Mouse (Mus musculus) common myeloid progenitor, adult 5-6 weeks (primary cell): ENCODE data around the gene Zfp687. TPM values are rescaled to one million over a fixed set of nuclear protein-coding genes. Genes with fewer than 3 reads are reported as not detected.
"Not testable (repeated sequence)": the region's sequence is repeated elsewhere in the genome, so short reads cannot be mapped to it uniquely, and the experiment has no call there.

Source experiments
- ATAC-seq: replicated peaks from 2 replicates; pipeline ENCODE4 v1.8.0; 2016; ENCODE audit warnings: low read depth, mild to moderate bottlenecking, moderate TSS enrichment, inconsistent platforms; ENCODE audit not compliant: poor library complexity, severe bottlenecking
- total RNA-seq: library from RNA; stranded (forward); fragments of 200-1000, 187-1606 nt; gene quantifications from 2 replicates; pipeline ENCODE4 v1.2.3, GENCODE M21; 2017

The Zfp687 gene
- 18.2 and 20.6 TPM in 2 replicates for total RNA-seq

DNA sequence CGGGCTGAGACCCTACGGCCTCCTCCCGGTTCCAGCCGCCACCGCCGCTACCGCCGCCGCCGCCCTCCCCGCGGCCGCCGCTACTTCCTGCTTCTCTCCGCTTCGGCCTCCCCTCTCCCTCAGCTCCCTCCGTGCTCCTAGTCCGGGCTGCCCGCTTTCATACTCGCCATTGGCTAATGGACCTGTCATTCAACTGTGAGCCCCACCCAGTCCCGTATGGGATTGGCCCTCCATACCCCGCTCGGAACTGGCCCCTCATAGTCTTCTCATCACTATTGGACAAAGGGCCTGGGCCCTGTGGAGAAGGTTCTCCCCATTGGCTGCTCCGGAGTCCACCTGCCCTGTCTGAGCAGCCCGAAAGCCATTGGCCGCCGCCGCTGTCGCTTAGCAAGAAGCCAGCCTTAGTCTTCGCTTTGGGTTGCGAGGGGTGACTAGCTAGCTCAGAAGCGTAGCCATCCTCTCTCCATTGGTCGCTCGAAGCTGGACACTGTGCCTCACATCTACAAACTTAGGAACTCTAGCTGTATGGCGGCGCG, at the start of gene Zfp687:
Zfp687 (minus strand) TSS at position 112 of the 536 bp plus-strand sequence.
- ATAC-seq = peak; percentile 84

DNA sequence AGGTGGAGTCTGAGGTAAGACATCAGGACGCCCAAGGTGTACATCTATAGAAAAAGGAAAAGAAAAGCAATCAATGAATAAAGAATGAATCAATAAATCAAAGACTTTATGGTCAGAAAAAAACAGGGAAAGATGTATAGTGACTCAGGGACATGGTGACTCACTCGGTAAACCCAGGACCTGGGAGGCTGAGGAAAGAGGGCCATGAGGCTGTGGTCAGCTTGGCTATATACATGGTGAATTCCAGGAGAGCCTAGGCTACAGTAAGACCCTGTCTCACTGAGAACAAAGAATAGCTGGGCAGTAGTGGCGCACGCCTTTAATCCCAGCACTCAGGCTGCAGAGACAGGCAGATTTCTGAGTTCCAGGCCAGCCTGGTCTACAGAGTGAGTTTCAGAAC, 48.5 kb upstream of the Zfp687 start:
- ATAC-seq = no peak

DNA sequence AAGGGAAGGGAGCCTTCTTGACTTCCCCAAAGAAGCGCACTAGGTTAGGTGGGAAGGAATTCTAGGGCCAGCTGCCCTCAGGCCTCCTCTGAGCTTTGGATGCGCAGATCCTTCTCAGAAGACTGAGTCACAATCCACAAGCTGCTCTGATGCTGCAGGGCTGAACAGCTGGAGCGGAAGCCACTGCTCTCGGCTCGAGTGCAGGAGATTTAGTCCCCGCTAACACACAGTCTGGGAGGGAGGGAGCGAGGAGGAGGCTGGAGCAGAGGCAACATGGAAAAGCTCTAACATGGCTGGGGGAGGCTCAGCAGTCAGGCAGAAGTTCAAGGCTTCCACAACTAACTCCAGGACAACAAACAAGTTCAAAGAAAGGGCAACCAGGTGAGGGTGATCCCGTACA, 42.8 kb upstream of the Zfp687 start:
- no peak for ATAC-seq

DNA sequence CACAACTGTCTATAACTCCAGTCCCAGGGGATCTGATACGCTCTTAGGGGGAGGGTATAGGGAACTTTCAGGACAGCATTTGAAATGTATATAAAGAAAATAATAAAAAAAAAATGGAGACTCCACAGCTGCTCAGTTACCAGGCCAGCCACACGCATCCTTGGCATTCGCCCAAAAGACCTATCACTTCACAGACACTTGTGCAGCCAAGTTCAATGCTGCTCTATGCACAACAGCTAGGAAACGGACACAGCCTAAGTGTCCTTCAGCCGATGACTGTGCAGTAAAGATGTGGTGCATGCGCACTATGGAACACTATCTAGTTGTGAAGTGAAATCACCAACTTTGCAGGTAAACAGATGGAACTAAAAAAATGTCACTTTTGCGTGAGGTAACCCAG, 41.0 kb upstream of the Zfp687 start:
- peak; percentile 28; the same call in 1 of the 2 replicates for ATAC-seq

DNA sequence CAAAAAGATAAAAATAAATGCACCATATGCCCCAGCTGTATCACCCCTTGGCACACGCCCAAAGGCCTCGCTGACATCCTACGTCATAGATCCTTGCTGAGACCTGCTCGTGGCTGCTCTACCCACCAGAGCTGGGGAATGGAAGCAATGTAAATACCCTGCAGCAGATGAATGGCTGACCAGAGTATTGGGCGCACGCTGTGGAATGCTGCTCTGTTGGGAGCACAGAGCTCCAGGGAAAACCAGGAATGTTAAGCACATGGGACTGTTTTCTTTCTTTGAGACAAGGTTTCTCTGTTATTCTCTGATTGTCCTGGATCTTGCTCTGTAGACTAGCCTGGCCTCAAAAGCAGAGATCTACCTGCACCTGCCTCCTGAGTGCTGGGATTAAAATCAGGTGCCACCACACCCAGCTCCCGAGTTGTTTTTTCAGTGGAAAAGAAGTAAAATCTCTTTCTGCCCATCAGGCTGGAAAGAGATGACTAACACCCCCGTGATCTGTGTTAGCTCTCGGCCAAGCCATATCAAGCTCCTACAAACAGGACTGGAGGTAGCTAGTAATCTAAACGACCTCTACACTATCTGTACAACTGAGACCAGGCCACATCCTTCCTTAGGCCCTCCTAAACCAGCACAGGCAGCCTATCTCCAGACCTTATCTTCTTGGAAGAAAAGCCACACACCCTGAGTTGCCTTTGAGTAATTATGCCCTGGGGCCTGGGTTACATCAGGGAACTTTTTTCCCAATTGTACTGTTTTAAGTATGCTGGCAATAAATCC, 39.4 kb upstream of the Zfp687 start:
- ATAC-seq = peak; percentile 65

DNA sequence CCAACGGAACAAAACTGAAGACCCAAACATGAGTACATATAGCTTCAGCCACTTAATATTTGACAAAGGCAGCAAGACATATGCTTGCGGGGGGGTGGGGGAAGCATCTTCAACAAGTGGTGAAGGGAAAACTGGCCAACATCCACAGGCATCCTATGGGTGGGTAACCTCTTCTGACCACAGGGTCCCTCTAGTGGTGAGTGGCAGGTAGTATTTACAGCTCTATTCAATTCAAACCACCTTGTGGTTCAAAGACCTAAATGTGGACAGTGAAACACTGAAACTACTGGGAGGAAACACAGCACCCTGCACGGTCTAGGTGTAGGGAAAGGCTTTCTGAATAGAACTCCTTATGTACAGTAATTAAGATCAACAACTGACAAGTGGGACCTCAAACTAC, 38.5 kb upstream of the Zfp687 start:
- peak; percentile 70 for ATAC-seq

GRCm38 (mm10) chr3:95052959-95053358, 37.7 kb upstream of the Zfp687 start:
- ATAC-seq = peak; percentile 59; the same call in 1 of the 2 replicates

GRCm38 (mm10) chr3:95047914-95048313, 32.7 kb upstream of the Zfp687 start:
- no peak for ATAC-seq

- no peak for ATAC-seq
Measured at GRCm38 (mm10) chr3:95046462-95047057, 31.3 kb upstream of the Zfp687 start.

GRCm38 (mm10) chr3:95043251-95043650, 28.0 kb upstream of the Zfp687 start:
- no peak for ATAC-seq

GRCm38 (mm10) chr3:95042838-95043229, 27.6 kb upstream of the Zfp687 start:
- peak; percentile 71 for ATAC-seq

DNA sequence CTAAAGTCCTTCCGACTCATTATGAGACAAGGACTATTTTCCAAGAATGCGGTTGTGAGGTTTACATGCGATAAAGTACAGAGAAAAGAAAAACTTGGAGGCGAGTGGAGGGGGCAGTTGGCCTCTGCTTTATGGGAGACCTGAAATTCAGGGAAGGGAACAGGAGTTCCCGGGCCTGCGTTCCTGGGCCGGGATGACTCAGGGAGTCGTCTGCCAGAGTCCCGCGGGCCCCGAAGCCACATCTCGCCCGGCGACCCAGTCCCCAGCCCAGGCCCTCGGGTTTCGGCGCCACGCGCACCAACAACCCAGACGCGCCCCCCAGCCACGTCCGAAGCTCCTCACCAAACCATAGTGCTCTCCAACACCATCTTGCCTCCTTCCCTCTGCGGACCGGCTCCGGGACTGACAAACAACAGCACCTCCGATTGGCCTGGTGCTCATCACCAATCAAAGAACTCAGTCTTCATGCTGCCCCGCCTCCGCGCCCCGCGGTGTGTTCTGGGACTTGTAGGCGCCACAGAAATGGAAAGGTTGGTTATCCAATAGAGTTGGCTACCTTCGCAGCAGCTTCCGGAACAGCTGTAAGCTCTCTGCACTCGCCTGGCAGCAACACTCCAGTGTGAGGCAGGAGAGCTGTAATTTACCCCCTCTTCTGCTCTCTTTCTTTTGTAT, 27.1 kb upstream of the Zfp687 start, which contains the start of gene Psmd4:
Psmd4 (minus strand) TSS at position 449 of the 672 bp plus-strand sequence.
- ATAC-seq = peak; percentile 98

DNA sequence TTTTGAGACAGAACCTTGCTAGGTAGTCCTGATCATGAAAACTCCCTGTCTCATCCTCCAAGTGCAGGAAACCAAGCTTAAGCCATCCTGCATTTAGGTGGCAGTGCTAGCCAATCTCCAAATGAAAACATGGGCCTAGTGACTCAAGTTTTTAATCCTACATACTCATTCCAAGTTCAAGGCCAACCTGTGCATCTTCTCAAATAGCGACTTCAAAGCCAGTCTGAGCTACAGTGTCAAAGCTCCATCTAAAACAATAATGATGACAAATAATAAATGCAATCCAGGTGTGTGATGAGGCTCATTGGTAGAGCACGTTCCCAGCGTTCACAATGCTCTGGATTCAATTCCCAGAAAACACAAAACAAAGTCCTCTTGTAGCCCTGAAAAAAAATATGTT, 26.4 kb upstream of the Zfp687 start:
- ATAC-seq = no peak

GRCm38 (mm10) chr3:95029953-95030352, 14.7 kb upstream of the Zfp687 start:
- ATAC-seq = peak; percentile 50; the same call in 1 of the 2 replicates

GRCm38 (mm10) chr3:95029291-95029827, 14.1 kb upstream of the Zfp687 start:
- ATAC-seq = not testable (repeated sequence)

GRCm38 (mm10) chr3:95028603-95029002, 13.4 kb upstream of the Zfp687 start:
- no peak for ATAC-seq

GRCm38 (mm10) chr3:95027701-95028100, 12.5 kb upstream of the Zfp687 start:
- ATAC-seq = peak; percentile 93

- ATAC-seq = no peak
Measured at GRCm38 (mm10) chr3:95027057-95027645, 11.9 kb upstream of the Zfp687 start.

GRCm38 (mm10) chr3:95025202-95025601, 10.0 kb upstream of the Zfp687 start:
- no peak for ATAC-seq

DNA sequence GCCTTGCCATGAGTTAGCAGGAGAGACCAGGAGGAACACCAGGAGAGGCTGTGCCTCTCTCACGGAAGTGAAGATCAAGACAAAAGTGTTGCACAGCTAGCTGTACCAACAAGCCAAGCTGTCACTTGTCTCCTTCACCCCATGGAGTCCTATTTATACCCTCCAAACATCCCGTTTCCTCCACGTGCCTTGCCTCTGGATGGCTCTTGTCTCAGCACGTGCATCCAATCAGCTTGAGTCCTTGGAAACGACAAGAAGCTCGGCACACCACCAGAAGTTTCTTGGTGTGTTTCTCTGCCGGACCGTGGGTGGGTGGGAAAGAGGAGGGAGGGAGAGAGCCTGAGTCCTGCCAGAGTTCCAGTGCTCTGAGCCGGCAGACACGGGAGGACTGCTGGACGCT, 9.3 kb upstream of the Zfp687 start:
- ATAC-seq = no peak
